Mouse (Mus musculus): ENCODE data around the gene Ppm1h.

Gene Ppm1h

DNA sequence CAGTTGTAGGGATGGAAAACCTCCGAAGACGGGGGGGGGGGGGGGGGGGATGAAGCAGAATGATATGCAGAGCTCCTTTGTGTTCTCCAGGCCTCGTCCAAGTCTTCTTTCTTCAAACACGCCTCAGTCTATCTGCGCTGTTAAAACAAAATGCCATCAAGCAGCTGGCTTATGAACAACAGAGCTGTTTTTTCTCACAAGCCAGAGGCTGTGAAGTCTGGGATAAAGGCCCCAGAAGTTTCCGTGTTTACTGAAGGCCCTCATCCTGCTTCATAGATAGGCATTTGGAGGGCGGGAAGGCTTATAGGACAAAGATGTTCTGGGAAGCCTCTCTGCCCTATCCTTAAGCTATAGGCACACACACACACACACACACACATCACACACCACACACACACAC lies 181.5 kb downstream of the Ppm1h start:
- no peak for DNase-seq (ENCODE audit: low spot score)

- peak; percentile 83 for DNase-seq (ENCODE audit: low spot score)
Observed at GRCm38 (mm10) chr10:122861696-122862385, 183.3 kb downstream of the Ppm1h start.

- DNase-seq (ENCODE audit: low spot score), result no peak
Observed at GRCm38 (mm10) chr10:122862386-122863023, 183.9 kb downstream of the Ppm1h start.

DNA sequence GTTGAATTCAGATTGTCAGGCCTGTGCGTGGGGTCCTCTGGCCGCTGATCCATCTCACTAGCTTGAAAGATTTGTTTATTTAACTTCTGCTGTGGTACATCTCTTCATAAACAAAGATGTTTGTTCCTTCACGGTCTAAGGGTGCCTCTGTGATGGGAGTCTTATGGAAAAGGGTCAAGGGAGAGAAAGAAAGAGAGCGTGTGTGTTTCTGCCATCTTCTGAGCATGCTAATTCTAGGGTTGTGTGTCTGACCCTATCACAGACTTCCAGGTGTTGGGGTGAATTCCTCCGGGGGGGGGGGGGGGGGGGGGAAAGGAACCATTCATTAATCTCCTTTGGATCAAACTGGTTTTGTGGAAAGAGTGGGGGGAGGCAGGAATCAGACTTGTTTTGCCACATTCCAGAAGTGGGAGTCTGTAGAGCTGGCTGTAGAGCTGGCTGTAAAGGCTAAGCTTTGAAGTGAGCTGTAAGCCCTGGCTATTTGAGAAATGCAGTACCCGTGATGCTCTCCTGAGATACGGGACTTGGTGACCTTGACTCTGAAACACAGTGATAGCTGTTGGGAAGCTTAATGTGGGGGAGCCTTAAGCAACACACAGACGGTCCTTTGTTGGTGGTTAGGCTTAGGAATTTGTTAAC lies 191.4 kb downstream of the Ppm1h start:
- DNase-seq (ENCODE audit: low spot score), result no peak

DNA sequence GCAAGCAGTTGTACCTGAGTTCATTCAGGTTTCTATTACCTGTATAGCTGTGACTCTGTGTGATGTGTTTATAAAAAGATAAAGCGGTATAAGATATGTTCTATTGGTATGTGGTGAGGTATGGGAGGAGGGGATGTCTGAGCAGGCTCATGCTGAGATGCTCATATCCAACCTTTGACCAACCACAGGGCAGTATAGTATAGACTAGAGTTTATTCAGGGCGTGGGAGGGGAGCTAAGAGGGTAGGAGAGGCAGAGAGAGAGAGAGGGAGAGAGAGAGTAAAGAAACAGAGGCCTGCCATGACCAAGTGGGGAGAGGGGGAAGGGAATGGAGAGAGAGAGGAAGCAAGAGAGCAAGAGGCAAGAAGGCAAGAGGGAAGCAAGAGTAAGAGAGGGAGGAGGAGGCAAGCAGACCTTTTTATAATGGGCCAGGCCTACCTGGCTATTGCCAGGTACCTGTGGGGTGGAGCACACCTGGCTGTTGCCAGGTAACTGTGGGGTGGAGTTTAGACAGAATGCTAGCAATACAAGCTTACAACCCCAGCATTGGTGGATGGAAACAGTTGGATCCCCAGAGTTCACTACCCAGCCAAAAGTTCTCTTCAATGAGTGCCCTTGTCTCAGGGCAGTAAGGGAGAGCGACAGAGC lies 192.4 kb downstream of the Ppm1h start:
- no peak for DNase-seq (ENCODE audit: low spot score)

DNA sequence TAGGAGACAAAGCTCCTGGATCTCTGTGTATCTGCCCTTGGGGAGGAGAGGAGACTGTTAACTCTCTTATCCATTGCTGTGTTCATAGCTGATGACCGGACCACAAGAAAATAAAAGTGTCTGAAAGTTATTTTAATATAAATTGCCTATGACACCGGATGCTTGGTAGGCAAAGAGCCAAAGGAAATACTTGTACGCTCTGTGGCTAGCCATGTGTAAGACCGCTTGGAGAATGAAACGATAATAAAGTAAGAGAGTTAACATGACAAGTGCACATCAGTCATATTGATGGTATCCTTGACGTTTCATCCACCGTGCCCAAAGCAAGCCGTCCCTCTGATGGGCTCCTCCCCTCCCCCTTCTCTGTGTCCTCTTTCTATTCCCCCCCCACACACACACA lies 194.2 kb downstream of the Ppm1h start:
- no peak for DNase-seq (ENCODE audit: low spot score)

- DNase-seq (ENCODE audit: low spot score), result no peak
Observed at GRCm38 (mm10) chr10:122876964-122877363, 198.4 kb downstream of the Ppm1h start.

GRCm38 (mm10) chr10:122877436-122877835 lies 198.9 kb downstream of the Ppm1h start:
- DNase-seq (ENCODE audit: low spot score), result no peak

DNA sequence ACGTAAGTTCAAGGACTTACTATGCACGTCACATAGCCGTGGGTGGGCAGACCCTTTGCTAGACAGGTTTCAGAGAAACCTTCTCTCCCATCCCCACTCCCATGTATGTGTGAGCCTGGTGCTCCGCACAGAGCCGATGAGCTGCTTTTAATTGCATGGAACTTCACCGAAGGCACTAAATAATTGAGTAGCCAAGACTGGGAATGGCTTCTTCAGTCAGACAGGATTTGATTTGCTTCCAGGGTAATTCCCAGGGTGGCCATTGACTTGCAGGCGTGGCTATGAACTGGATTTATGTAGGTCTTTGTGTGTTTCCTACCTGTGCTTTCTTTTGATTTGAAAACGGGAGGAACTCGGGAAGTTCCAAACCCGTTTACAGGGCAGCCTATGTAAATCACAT lies 202.9 kb downstream of the Ppm1h start:
- DNase-seq (ENCODE audit: low spot score), result peak; percentile 51

GRCm38 (mm10) chr10:122882614-122883013 lies 204.1 kb downstream of the Ppm1h start:
- no peak for DNase-seq (ENCODE audit: low spot score)

- peak; percentile 89 for DNase-seq (ENCODE audit: low spot score)
Observed at GRCm38 (mm10) chr10:122883823-122884743, 205.5 kb downstream of the Ppm1h start.

GRCm38 (mm10) chr10:122885301-122885700 lies 206.7 kb downstream of the Ppm1h start:
- peak; percentile 32 for DNase-seq (ENCODE audit: low spot score)

GRCm38 (mm10) chr10:122886055-122886915 lies 207.7 kb downstream of the Ppm1h start:
- peak; percentile 72 for DNase-seq (ENCODE audit: low spot score)

GRCm38 (mm10) chr10:122886916-122887527 lies 208.5 kb downstream of the Ppm1h start:
- DNase-seq (ENCODE audit: low spot score), result no peak

DNA sequence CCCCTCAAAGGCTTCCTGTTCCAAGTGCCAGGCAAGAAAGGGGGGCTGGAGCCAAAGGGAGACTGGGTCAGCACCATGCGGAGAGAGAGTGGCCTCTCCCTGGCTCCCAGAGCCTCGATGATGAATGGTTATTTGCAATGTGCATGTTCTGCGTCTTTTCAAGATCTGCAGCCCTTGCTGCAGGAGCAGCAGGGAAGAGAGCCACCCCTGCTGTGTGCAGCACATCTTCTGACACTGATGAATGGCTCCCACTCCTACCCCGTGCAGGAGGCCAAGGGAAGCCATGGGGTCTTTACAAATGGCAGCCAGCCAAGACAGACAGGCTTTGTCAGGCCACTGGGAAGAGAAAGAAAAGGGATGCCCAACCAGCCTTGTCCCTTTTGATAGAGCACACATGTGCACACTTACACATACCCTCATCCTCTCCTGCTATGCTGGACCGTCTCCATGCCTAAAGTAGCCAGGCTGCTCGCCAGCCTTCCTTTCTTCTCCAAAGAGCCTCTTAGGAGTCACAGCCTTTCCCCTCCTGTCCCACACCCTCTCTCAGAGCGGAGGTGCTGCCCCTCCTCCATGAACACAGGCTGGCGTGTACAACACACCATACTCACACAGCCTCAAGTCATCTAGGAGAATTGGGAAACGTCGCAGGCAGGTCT lies 209.1 kb downstream of the Ppm1h start:
- DNase-seq (ENCODE audit: low spot score), result no peak

DNA sequence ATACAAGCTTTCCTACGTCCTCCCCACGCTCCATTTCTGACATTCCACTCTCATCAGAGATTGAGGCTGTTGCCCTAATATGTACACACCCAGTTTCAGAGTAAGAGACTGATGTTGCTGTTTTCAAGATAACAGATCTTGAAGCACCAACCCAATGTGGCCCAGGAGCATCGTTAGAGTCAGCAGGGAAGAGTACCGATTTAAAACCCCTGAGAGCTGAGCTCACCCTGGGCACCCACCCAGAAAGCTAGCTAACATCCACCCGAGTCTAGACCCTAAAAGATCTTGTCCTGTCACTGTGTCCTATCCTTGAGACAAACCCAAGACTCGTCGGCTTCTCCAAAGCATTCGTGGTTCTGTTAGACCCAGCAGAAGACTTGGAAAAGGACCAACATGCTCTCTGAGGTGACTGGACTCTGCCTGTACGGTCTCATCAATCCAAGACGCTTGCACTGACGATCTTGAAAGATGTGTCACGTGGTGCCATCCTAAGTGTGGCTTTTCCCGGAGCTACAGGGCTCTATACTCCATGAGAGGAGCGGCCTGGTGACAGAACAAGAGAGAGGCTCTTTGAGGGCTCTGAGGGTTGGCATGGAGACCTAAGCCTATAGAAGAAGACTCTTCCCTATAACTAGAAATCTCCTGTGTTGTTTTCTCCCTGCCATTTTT lies 212.3 kb downstream of the Ppm1h start:
- no peak for DNase-seq (ENCODE audit: low spot score)

- DNase-seq (ENCODE audit: low spot score), result no peak
Observed at GRCm38 (mm10) chr10:122891461-122891860, 212.9 kb downstream of the Ppm1h start.

DNA sequence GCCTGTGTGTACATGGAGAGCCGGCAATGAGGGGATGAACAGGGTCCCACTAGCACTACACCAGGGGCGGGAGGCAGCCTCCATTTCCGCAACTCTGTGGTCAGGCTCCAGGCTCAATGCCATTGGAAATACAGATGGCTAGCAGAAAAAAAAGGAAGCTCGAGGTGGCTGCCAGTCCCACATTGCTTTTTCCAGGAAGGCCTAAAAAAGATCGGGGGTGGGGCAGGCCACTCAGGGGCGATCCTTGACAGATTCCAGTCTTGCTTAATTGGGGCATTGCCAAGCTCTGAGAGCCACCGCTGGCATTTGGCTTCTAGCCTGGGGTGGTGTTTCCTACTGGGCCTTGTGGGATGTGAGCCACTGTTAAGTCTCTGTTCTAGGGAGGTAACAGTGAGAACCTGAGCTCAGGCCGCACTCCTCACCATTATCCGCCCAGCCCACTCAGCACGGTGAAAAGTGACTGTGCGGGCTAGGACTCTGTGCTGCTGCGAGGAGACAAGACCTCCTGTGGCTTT lies 216.1 kb downstream of the Ppm1h start:
- DNase-seq (ENCODE audit: low spot score), result no peak
